Mouse (Mus musculus): ENCODE data around the gene Mea1. TPM values are rescaled to one million over a fixed set of nuclear protein-coding genes. Genes with fewer than 3 reads are reported as not detected.

Gene Mea1
- total RNA-seq, 2 experiments from 2014 or later = 97.2 to 109 TPM

DNA sequence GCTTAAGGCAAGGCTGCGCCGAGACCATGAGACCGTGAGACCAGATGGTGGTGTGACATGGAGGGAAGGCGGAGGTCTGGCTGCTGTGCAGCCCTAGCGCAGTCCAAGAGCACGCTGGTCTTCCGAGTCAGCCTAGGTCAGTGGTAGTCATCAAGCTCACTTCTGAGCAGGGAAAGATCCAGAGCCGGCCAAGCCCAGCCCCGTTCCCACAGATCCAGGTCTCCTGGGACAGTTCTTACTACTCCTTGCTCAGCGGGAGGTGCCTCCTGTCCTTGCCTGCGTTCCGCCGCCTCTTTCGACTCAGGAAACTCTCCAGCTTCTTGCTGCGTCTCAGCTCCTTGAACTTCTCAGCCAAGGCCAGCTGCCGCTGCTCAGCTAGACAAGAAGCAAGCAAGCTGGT is 10.9 kb upstream of the Mea1 start:
- DNase-seq (ENCODE audit: low spot score in 2 of 2) = no peak

DNA sequence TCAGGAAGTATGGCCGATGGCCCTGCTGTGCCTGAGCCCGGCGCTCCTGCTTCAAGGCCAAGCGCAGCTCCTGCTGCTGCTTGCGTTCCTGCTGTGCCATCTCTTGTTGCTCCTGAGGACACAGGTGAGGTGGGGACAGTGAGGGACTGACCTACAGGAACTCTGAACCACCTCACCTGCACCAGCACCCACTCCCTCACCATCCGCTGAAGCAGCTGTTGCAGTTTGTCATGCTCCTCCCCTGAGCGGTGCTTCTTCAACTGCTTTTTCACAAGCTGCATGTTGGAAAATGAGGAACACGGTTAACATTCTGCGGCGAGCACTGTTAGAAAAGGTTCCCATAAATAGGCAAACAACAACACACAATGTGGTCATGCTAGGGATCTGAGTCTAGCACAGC is 8.7 kb upstream of the Mea1 start:
- DNase-seq (ENCODE audit: low spot score in 2 of 2) = no peak

DNA sequence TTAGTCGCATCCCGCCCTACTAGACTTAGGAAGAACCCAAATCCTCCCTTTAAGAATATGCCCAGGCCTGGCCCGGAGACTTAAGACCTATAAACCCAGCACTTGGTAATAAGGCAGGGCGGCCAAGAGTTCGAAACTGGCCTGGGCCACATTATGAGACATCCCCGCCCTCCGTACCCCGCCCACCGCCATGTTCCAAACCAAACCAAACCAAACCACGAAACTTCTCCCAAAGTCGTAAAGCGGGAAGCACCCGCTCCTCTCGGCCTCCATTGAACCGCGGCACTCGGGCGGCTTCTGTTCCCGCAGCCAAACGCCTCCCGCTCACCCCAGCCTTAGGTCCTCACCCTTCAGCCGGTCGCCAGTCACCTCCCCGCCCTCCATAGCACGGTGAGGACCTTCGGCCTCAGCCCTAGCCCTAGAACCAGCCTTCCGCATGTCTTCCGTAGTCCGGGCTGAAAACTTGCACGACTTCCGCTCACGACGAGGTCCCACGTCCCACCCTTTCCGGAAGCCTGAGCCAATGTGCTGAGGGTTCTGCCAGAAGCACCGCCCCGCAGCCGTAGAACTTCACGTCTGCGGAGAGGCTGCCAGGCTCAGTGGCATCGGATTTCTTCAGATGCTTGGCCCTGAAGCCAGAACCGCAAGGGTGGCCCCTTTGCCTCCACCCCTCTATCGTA is 4.6 kb upstream of the Mea1 start, which contains the start of gene Rrp36:
Rrp36 (minus strand) TSS at position 503 of the 680 bp plus-strand sequence.
- DNase-seq (ENCODE audit: low spot score in 2 of 2) = peak; percentile 88 to 91

DNA sequence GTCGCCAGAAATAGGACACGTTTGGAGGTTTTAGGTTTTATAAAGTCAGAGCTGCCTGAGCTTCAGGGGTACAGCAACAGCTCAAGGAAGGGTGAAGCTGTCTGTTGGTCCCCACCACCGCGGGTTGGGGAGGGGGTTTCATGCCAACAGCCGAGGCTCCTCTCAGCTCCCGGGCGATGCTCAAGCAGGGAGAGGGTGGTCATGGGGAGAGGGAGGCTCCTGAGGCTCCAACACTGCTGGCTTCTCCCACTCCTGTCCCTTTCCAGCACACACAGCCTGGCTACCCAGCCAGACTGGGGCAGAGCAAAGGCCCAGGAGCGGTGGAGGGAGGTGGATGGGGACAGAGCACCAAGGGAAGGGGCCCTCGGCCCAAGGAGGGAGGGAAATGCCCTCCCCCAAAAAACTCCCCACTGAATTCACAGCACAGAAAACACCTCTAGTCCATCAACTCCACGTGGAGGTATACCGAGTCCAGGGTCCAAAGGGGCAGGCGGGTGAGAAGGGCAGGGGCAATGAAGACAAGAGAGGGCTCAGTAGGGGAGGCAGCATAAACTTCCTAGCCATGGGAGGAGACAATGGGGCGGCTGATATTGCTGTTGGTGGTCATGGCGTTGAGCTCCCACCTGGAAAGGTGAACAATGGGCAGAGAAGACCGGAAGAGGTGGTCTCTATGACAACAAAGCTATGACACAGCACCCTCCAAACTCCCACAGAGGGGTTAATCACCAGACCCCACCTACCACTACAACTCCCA is 3.9 kb upstream of the Mea1 start:
- no peak for DNase-seq (ENCODE audit: low spot score in 2 of 2)

DNA sequence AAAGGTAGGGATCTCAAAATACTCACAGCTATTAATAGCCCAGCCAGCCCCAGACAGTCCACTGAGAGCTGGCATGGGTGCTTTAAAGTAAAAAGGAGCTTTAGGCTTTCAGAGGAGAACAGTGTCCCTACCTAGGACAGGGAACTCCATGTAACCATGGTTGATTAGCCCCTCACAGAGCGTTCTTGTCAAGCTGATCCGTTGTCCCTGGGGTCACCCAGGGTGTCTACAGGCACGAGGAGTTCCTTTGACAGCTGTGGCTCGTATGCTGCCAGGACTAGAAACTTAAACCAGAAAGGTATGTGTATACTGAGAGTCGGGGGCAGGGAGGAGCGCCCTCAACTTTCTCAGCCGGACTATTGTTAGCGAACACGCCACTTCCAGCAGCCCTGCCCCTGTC is 318 bp downstream of the Mea1 start:
- DNase-seq (ENCODE audit: low spot score in 2 of 2) = no peak

DNA sequence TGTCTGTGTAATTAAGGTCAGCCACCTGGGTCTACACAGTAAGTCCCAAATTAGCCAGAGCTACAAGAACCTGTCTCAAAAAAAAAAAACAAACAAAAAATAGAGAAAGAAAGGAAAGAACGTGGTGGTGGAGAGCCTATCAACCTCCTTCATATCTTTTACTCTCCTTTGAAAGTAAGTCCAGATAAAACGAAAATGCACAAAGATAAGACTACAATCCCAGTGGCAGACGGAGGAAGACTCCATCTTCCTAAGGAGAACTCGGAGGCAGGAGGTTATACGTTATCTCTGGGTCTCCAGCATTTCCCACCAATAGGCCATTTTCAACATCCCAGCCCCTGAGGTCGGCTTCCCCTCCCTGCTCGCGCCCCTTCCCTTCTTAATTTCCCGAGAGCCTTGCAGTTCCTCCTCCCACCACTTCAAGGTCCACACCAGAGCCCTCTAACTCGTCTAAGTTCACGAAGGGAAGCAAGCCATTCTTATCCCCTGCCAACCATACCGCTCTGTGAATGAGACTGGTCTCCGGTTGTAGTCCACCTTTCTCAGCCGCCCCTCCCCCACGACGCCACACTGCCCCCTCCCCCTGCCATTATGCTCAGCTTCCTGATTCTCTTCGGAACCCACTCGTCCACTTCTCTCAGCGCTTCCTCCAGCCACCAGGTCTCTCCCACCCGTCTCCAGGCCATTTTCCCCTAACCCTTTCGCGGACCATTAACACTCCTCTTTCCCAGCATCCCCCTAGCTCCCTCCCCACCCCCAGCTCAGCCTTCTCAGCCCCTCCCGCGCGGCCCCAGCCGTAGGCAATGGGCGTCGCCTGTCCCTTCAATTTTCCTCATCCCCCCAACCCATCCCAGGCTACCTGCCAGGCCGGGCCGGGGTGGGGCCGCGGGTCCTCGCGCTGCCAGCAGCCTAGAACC is 1.5 kb downstream of the Mea1 start:
- DNase-seq (ENCODE audit: low spot score in 2 of 2) = no peak

DNA sequence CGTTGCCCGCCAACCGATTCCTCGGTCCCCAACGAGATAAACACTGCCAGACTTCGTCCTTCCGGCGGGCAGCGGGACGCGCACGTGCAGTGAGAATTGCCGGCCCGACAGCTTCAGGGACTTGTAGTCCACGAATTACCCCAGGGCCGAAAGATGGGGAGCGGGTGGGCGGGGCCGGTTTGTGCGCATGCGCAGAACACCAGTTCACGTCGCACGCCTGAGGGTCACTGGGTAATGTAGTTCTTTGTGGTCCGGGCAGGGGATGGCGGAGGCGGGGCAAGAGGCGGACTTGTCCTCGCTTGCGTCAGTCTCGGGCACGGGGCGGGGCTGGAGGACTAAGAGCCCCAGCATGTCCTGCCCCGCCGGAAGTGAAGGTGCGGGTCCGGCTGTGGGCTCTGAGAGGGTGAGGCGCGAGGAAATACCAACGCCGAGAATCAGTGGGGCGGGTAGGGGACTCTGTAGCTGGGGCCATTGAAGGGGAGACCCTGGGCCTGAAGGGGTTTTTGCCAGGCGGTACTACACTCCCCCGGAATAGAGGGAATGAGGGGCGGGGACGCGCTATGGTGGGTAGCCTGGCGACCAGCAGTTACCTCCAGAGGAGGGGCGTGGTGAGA is 2.3 kb downstream of the Mea1 start, which contains the start of gene Klhdc3:
Klhdc3 (minus strand) TSS at position 155 of the 614 bp plus-strand sequence.
- DNase-seq (ENCODE audit: low spot score in 2 of 2) = peak; percentile 95 to 98

DNA sequence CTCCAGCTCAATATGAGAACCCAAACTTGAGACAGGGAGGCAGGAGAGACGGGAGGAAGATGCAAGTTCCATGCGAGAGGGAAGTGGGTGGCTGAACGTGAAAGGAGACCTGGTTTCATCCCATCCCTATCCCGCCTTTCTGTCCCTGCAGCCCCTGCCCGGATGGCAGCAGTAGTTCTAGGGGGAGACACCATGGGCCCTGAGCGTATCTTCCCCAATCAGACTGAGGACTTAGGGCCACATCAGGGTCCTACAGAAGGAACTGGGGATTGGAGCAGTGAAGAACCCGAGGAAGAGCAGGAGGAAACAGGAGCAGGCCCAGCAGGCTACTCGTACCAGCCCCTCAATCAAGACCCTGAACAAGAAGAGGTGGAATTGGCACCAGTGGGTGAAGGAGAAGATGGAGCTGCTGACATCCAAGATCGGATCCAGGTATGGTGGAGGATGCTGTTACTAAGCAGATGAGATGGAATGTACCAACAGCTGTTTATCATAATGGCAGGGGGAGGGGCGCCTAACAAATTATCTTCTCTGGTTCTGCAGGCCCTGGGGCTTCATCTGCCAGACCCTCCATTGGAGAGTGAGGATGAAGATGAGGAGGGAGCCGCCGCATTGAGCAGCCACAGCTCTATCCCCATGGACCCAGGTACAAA is 3.0 kb downstream of the Mea1 start:
- DNase-seq (ENCODE audit: low spot score in 2 of 2) = peak in 1 of 2 experiments; percentile 24

DNA sequence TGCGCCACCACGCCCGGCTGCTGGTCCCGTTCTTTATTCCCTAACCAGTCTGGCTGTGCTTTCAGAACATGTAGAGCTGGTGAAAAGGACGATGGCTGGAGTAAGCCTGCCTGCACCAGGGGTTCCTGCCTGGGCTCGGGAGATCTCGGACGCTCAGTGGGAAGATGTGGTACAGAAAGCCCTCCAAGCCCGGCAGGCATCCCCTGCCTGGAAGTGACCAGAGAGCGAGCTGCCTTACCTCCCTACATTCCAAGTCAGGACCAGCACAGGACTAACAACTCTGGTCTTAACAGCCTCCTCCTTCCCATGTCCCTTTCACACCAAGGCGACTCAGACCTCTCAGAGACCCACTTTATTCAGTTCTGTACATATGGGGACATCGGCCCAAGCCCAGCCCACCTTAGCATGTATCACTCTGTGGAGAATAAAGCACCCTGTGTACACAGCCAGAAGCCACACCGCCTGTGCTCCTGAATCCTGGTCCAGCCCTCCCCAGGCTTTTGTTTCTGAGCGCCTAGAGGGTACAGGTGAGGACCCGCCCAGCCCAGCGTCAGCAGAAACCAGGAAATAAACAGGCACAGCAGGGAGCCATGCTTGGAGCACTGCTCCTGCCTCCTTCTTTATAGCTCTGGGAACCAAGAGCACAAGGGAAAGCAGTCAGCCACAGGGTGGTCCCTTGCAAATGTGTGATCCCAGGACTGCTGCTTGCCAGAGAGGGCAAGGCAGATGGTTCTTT is 4.2 kb downstream of the Mea1 start:
- DNase-seq (ENCODE audit: low spot score in 2 of 2) = no peak

DNA sequence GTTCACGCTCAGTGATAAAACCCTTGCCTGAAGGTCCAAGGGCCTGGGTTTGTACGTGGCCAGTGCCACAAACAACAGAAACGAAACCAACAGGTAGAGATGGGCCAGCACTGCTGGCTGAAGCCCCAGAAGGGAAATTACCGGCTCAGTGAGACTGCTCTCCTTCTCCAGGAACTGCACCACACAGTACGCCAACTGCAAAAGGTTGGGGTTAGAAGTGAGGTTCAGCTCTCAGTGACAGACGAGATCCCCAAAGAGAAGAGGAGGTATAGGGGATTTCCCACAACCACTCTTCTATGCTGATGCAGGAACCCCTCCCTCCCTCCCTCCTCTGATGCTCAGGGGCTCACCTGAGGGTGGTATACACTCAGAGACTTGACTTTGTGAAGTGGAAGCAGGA is 7.3 kb downstream of the Mea1 start:
- DNase-seq (ENCODE audit: low spot score in 2 of 2) = no peak

DNA sequence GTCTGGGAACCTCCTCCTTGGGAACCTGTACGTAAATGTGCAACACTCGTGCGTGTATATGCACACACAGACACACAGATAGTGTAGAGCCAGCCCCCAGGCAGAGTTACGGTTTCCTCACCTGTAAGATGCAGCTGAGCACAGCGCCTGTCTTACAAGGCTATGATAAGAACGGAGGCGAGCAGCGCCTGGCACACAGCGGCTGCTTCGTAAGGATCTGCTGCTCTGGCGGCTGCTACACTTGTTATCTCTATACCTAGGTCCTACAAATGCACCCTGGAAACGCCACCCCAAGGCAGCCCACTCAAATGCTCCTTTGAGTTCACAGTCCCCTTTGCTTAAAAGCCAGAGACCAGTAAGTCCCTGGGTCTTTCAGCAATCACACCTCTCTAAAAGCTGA is 12.1 kb downstream of the Mea1 start:
- DNase-seq (ENCODE audit: low spot score in 2 of 2) = no peak

DNA sequence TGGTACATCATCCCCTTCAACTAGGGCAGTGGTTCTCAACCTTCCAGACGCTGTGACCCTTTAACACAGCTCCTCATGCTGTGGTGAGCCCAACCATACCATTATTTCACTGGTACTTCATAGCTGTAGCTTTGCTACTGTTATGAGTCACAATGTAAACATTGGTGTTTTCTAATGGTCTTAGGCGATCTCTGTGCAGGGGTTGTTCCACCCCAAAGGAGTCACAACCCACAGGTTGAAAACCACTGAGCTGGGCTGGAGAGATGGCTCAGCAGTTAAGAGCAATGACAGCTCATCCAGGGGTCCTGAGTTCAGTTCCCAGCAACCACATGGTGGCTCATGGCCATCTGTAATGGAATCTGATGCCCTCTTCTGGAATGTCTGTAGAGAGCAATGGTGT is 12.8 kb downstream of the Mea1 start:
- DNase-seq (ENCODE audit: low spot score in 2 of 2) = no peak

DNA sequence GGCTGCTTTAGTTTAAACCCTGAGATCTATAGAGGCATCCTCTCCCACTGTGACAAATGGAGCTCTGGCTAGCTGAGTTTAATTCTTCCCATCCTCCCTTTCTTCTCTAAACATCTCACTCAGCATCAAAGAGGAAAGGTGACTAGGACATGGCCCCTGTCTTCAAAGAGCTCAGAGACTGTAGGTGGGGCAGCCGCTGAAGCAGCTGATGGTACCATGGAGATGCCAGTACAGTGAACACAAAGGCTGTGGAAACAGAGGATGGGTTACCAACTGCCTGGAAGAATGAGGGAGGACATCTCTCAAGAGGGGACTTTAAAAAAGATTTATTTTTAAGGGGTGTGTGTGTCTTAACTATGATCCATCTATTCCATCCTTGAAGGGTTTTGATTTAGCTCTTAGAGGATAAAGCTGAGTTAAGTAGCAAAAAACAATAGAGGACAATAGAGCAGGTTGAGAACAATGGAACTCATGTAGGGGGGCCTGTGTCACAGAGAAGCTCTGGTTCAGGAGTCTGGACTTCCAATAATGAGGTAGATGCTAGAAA is 16.0 kb downstream of the Mea1 start:
- no peak for DNase-seq (ENCODE audit: low spot score in 2 of 2)

DNA sequence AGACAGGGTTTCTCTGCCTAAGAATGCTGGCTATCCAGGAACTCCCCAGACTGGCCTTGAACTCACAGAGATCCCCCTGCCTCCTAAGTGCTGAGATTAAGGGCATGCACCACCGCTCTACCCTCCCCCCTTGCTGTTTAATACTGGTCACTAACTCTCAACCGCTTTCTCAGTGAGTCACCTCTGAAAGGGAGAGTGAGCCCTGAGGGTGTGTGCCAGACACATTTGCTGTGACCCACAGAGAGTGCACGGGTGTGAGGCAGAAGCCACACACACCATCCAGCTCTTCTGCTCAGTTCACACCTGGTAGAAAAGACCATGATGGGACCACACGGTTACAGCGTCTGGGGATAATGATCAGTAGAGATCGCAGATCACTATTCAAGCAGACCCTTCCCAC is 19.9 kb downstream of the Mea1 start:
- DNase-seq (ENCODE audit: low spot score in 2 of 2) = no peak

DNA sequence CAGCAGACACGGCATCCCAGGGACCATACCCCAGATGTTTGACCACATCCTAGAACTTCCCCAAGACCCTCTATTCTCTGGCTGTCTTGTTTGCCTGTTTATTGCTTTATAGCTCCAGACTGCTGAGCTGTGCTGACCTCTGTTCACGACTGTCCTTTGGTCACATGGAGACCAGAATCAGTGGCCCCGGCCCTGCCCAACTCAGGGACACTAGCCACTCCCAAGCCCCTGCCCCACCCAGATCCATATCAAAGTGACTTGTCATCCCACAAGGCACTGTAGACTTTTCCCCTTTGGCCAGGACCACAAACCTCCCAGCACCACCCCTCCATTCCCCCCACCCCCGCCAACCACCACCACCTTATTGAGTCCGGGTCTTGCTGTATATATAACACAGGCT is 20.7 kb downstream of the Mea1 start:
- no peak for DNase-seq (ENCODE audit: low spot score in 2 of 2)

DNA sequence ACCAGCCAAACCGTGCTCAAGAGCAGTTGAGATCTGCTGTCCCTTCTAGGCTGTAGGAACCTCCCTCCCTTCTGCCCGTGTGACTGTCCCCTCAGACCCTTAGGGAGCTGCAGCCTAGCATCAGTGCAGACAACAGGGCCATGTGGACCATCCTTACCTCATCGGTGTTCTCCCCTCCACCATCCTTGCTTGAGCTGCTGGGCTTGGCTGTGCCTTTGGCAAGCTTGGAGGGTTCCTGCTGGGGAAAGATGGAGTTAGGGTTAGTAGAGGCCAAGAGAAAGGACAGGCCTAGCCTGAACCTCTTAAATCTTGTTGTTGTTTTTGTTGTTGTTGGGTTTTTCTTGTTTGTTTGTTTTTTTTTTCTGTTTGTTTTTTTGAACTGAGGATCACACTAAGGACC is 21.3 kb downstream of the Mea1 start:
- DNase-seq (ENCODE audit: low spot score in 2 of 2) = no peak

DNA sequence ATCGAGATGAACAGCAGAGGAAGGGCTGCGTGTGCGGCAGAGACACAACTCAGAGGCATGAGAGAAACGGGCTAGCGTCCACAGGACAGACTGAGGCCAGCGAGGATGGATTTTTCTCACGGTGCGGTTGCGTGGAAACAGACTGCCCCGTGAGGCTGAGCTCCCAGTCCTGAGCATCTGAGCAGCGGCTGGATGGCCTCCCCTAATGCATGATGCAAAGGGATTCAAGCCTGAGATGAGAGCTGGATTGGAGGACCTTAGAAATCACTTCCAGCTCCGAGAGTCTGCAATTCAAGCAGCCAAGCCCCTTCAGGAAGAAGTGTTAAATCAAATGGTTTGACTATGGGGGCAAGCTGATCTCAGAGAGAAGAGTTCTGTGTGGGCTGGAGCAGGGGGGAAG is 22.9 kb downstream of the Mea1 start:
- DNase-seq (ENCODE audit: low spot score in 2 of 2) = peak in 1 of 2 experiments; percentile 42

DNA sequence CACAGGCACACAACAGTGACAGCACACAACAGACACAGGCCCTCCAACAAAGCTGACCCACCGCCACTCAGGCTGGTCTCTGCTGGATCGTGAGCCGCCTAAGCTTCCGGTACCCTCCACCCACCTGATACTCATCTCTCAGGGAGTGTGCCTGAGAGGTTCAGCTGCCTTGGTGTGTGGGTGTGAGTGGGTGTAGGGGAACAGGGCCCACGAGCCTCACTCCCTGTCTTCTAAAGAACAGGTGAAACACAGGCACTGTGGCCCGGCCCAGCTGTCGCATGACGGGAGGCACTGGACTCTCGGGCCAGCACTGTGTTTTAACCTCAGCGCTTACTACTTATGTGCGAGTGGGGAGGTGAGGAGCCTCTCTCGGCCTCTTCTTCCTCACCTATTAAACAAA is 23.5 kb downstream of the Mea1 start:
- peak in 1 of 2 experiments; percentile 23 for DNase-seq (ENCODE audit: low spot score in 2 of 2)

DNA sequence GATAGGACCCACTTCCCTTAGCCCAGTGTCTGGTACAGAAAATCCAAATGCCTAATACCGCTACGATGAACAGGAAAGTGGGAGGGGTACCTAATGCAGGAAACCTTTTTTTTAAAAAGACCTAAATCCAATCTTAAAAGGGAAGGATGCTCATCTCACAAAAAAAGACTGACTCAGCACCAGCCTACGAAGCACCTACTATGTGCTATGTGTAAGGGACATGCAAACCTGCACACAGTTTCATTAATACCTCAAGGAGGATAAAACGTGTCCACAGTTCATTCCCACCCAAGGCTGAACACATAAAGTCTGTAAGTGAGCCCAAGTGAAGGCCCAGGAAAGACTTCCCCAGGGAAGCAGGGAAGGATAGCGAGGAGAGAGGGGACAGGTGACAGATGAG is 23.9 kb downstream of the Mea1 start:
- no peak for DNase-seq (ENCODE audit: low spot score in 2 of 2)
